Mouse (Mus musculus): ENCODE measurements around the gene Gm20806.
"Not testable (repeated sequence)": the region's sequence is repeated elsewhere in the genome, so short reads cannot be mapped to it uniquely, and the experiment has no call there.

Gene Gm20806

GRCm38 (mm10) chrY:78837956-78838355, at the start of gene Gm20806:
Gene Gm20806, minus strand, starts transcription at chrY:78838056.
- DNase-seq (ENCODE audit: low spot score in 2 of 2) = not testable (repeated sequence)
